Mouse (Mus musculus) layer of hippocampus, postnatal 25 days (tissue): ENCODE data around the gene Vmn2r18. TPM values are rescaled to one million over a fixed set of nuclear protein-coding genes. Genes with fewer than 3 reads are reported as not detected.
A peak's percentile ranks its signal among the peaks of the same experiment; 100 is the strongest.

Experiments used
- DNase-seq, 2 experiments: peaks; one replicate each; pipeline ENCODE4 v3.0.0; 2022; ENCODE audit warnings: mixed read lengths in 2 of 2, low spot score in 1 of 2; ENCODE audit errors: extremely low spot score in 1 of 2
- total RNA-seq, 2 experiments: library from RNA; stranded (reverse); gene quantifications; 2 replicates each; pipeline ENCODE4 v1.2.3; 2021

Gene Vmn2r18
- not detected for total RNA-seq

DNA sequence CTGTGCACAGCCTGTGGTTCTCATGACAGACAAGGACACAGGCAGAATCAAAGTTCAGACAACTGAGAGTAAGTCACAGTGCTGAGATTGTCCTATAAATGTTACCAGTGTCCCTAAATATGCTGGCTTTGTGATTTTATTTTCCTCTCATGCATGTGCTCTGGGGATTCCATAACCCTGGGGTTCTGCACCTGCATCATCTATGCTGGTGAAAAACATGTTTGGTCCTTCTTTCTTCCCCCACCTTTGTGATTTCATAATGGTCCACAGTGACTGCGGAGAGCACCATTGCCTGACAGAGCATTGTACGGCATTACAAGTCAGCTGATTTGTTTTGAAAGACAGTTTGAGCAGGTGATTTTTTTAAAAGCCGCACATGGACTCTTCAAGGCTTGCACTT is at the start of gene Vmn2r18:
Gene Vmn2r18 (minus strand): TSS at position 101 of the 400 bp plus-strand sequence.
- DNase-seq, result no peak

DNA sequence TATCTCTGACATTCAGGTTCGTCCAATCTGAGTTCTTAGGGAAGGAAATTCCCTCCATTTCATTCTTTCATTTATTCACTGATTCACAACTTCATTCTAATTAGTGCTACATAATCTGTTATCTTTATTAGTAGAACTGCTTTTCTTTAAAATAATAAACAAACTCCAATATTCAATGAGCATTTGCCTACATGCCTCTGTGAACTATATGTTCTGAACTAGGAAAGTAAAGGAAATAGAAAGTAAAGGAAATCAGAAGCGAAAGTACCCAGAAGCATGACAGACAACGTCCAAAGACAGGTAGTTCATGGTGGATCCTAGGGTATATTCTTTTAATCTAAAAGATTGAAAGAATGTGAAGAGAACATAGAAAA is 45.6 kb upstream of the Vmn2r18 start:
- no peak for DNase-seq

DNA sequence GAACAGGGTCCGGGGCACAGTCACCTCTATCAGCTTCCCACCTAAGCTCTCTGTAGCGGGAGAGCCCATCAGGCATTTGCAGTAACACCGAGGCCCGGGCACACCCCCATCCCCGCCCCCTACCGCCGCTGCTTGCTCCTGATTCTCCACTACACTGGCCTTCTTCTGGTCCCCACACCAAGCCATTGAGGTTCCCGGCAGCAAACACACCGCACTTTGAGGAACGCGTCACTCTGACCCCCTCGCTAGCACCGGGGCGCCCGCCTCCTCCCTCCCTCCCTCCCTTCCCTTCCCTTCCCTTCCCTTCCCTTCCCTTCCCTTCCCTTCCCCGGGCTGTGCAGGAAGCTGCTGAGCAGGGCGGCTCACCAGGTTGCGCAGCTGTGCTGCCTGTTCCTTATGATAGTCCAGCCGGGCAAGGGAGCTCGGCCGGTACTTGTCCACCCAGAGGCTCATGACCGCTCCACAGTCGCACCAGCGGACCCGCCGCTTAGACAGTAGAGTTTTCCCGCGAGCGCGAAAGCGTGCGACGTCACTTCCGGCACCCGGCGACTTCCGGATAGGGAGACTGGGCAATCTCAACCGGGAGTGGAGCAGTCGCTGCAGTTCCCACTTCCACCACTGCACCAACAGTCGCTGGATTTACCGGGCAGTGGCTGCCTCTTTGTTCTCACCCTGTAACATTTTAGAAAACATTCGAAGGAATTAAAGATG is 45.0 kb upstream of the Vmn2r18 start, which contains the start of gene Rfc3:
Gene Rfc3 (minus strand): TSS at position 543 of the 711 bp plus-strand sequence.
- DNase-seq, result peak; percentile 86 to 94

DNA sequence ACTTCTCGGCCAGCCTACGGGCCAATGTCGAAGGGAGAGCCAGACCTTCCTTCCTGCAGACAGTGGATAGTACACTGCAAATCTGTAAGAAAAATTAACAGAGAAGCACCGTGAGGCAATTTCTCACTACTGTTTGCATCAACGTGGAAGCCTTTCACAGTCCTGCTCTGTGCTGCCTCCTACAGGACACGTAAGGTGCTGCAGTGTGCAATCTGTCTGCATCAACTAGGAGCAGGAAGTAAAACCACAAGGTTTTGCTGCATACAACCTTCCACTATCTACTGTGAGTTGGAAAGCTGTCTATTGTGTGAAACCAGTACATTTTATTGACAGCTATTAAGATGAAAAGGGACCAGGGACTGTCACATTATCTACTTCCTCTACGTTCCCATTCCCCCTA is 39.0 kb upstream of the Vmn2r18 start:
- DNase-seq, result no peak

DNA sequence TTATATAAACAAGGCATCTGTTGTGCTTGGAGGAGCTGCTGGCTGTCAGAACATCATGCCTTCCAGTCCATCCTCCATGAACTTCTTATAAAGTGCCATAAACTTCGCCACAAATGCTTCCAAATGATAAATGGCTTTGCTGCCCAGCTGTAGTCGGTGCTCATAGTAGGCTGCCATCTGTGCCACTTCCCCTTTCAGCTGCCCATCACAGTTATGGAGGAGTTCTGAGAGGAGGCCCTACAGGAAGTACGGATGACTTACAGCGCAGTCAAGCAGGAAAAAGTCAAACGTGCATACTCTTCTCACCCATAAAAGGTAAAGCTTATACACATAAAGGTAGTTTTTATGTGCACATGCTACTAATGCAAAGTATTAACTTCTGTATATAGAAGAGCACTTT is 37.0 kb upstream of the Vmn2r18 start:
- DNase-seq, result no peak

DNA sequence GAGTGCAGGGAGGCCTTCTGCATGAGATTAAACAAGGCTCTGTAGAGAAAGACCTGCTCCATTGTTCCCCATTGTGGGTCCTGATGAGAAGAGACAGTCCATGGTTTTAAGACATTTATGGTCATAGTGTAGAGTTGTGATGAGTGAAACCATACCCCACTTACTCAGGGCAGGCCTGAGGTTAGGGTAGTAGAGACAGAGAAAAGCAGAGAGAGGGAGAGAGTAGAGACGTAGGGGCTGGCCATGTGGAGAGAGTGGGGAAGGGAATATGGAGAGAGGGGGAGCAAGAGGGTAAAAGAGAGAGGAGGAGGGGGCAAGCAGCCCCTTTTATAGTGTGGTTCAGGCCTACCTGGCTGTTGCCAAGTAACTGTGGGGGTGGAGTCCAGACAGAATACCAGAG is 36.3 kb upstream of the Vmn2r18 start:
- DNase-seq, result no peak

DNA sequence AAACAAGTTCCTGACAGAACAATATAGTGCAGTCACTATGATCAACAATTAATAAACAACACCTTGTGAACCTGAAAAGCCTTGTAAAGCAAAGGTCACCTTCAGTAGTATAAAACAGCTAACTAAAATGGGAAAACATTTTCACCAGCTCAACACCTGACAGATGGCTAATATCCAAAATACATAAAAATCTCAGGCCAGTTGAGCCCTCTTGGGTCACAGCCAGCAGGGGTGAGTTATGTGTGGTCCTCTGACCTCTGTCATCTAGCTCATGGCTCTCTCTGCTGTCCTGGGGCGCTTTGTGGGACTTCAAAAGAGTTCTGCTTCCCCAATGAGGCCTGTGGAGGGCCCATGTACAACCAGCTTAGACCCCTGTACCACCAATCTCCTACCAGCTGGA is 4.1 kb downstream of the Vmn2r18 start:
- DNase-seq, result no peak

Other genes starting within 250 kb of the Vmn2r18 start
- not detected for gene Gm42906, start 177.9 kb downstream of the Vmn2r18 start, total RNA-seq
- 10 to 100 TPM in 1 of 2 experiments, 1 to 10 TPM in 1; 6.1 to 10.1 TPM for gene Rfc3, start 45.2 kb upstream of the Vmn2r18 start, total RNA-seq